Mouse (Mus musculus) liver, adult 2 months (tissue): ENCODE data around the gene Gm49486.

Experiments used
- CTCF ChIP-seq: fragments of 200-500 bp; IDR thresholded peaks from 2 replicates; pipeline ENCODE4 v1.5.1; 2011; ENCODE audit warnings: low read depth, low read length, control low read depth
- POLR2A ChIP-seq: fragments of 200-500 bp; IDR thresholded peaks from 2 replicates; pipeline ENCODE4 v1.6.1; 2011; ENCODE audit warnings: low read length, control low read depth; ENCODE audit not compliant: insufficient read depth; ENCODE audit errors: extremely low read depth

DNA sequence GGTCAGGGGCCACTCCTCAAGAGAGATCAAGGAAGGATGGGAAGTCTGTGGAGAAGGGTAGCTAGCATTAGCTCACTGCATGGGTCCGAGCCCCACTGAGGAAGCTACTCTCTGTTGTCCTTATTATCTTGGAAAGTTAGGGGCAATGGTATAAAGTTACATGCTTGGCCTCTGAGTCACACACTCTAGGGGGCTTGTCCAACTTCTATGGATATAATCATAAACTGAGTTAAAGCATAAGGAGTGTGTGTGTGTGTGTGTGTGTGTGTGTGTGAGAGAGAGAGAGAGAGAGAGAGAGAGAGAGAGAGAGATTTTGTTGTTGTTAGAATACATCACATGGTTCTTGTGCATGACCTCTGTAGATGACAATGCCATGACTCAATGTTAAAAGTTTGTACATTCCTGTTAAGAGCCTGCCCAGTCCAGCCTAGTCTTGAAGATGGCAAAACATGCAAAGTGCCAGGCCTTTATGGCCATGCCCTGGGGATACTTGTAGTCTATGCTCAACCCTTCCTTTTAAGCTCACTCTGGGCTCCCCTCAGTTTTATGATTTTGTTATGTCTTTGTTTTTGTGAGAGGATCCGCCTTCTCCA lies 70.5 kb downstream of the Gm49486 start:
- no peak for TF ChIP-seq POLR2A
- TF ChIP-seq CTCF = no peak
